Mouse (Mus musculus) gastrocnemius, postnatal 14 days (tissue): ENCODE results near the gene Hrc. TPM values are rescaled to one million over a fixed set of nuclear protein-coding genes. Genes with fewer than 3 reads are reported as not detected.

Experiments used
- total RNA-seq, 2 experiments: library from RNA; stranded (reverse); gene quantifications; 2 replicates each; pipeline ENCODE4 v1.2.3; 2021

Hrc gene
- total RNA-seq, 2 experiments from 2014 or later, result 711 to 744 TPM

Other genes starting within 250 kb of the Hrc start
- gene Rcn3, start 243.1 kb upstream of the Hrc start, total RNA-seq, result 10 to 100 TPM; 57.2 to 80.5 TPM
- gene Fcgrt, start 231.4 kb upstream of the Hrc start, total RNA-seq, result 10 to 100 TPM; 62.5 to 64.4 TPM
- 100 to 1,000 TPM; 599 to 696 TPM for gene Rps11, start 210.9 kb upstream of the Hrc start, total RNA-seq
- 100 to 1,000 TPM; 742 to 866 TPM for gene Rpl13a, start 206.5 kb upstream of the Hrc start, total RNA-seq
- not detected for gene Gm45713, start 199.1 kb upstream of the Hrc start, total RNA-seq
- gene Flt3l, start 198.9 kb upstream of the Hrc start, total RNA-seq, result 1 to 10 TPM; 1.9 to 2.5 TPM
- gene Pih1d1, start 181.0 kb upstream of the Hrc start, total RNA-seq, result 10 to 100 TPM; 40.0 to 42.4 TPM
- gene Aldh16a1, start 180.7 kb upstream of the Hrc start, total RNA-seq, result 10 to 100 TPM; 21.4 to 23.2 TPM
- gene Slc17a7, start 171.3 kb upstream of the Hrc start, total RNA-seq, result 1 to 10 TPM; 3.6 to 4.3 TPM
- gene Gfy, start 155.7 kb upstream of the Hrc start, total RNA-seq, result under 1 TPM; 0.16 to 0.23 TPM
- gene Pth2, start 154.3 kb upstream of the Hrc start, total RNA-seq, result not detected
- gene Ccdc155, start 130.4 kb upstream of the Hrc start, total RNA-seq, result 1 to 10 TPM; 2.1 to 2.6 TPM
- gene Dkkl1, start 123.1 kb upstream of the Hrc start, total RNA-seq, result not detected
- gene Tead2, start 119.5 kb upstream of the Hrc start, total RNA-seq, result 10 to 100 TPM in 1 of 2 experiments, 1 to 10 TPM in 1; 7.1 to 10.9 TPM
- 1 to 10 TPM; 1.4 to 1.5 TPM for gene Cd37, start 96.2 kb upstream of the Hrc start, total RNA-seq
- not detected for gene Slc6a16, start 94.2 kb upstream of the Hrc start, total RNA-seq
- not detected for gene Slc6a21, start 57.8 kb upstream of the Hrc start, total RNA-seq
- 10 to 100 TPM; 23.5 to 24.5 TPM for gene Trpm4, start 1.5 kb upstream of the Hrc start, total RNA-seq
- gene Ppfia3, start 31.7 kb downstream of the Hrc start, total RNA-seq, result under 1 TPM; 0.69 to 0.78 TPM
- gene Lin7b, start 35.3 kb downstream of the Hrc start, total RNA-seq, result 1 to 10 TPM in 1 of 2 experiments, under 1 TPM in 1; 0.49 to 1.6 TPM
- 10 to 100 TPM; 90.1 to 93.1 TPM for gene Snrnp70, start 60.5 kb downstream of the Hrc start, total RNA-seq
- gene Kcna7, start 70.4 kb downstream of the Hrc start, total RNA-seq, result 10 to 100 TPM; 39.6 to 44.1 TPM
- 1 to 10 TPM; 2.3 to 2.6 TPM for gene Ntf5, start 78.4 kb downstream of the Hrc start, total RNA-seq
- gene Lhb, start 85.5 kb downstream of the Hrc start, total RNA-seq, result under 1 TPM in 1 of 2 experiments, not detected in 1; 0.35 TPM
- gene Gys1, start 99.6 kb downstream of the Hrc start, total RNA-seq, result 100 to 1,000 TPM; 167 to 213 TPM
- 10 to 100 TPM; 20.3 to 23.7 TPM for gene Ruvbl2, start 102.8 kb downstream of the Hrc start, total RNA-seq
- gene Ftl1, start 124.6 kb downstream of the Hrc start, total RNA-seq, result 100 to 1,000 TPM; 119 to 132 TPM
- gene Bax, start 131.6 kb downstream of the Hrc start, total RNA-seq, result 10 to 100 TPM; 20.1 to 22.4 TPM
- not detected for gene Tulp2, start 146.6 kb downstream of the Hrc start, total RNA-seq
- gene Gm45808, start 151.5 kb downstream of the Hrc start, total RNA-seq, result 1 to 10 TPM; 6.0 to 6.2 TPM
- 10 to 100 TPM in 1 of 2 experiments, 1 to 10 TPM in 1; 9.4 to 10.5 TPM for gene Dhdh, start 153.5 kb downstream of the Hrc start, total RNA-seq
- gene Nucb1, start 175.1 kb downstream of the Hrc start, total RNA-seq, result 100 to 1,000 TPM; 100 TPM
- gene Ppp1r15a, start 191.0 kb downstream of the Hrc start, total RNA-seq, result 10 to 100 TPM; 13.1 to 18.4 TPM
- 10 to 100 TPM in 1 of 2 experiments, 1 to 10 TPM in 1; 6.8 to 14.8 TPM for gene Plekha4, start 191.0 kb downstream of the Hrc start, total RNA-seq
- 1 to 10 TPM; 1.7 to 2.3 TPM for gene Hsd17b14, start 219.6 kb downstream of the Hrc start, total RNA-seq
- 10 to 100 TPM; 37.2 to 37.8 TPM for gene Bcat2, start 234.9 kb downstream of the Hrc start, total RNA-seq